In the genomic region with DNA sequence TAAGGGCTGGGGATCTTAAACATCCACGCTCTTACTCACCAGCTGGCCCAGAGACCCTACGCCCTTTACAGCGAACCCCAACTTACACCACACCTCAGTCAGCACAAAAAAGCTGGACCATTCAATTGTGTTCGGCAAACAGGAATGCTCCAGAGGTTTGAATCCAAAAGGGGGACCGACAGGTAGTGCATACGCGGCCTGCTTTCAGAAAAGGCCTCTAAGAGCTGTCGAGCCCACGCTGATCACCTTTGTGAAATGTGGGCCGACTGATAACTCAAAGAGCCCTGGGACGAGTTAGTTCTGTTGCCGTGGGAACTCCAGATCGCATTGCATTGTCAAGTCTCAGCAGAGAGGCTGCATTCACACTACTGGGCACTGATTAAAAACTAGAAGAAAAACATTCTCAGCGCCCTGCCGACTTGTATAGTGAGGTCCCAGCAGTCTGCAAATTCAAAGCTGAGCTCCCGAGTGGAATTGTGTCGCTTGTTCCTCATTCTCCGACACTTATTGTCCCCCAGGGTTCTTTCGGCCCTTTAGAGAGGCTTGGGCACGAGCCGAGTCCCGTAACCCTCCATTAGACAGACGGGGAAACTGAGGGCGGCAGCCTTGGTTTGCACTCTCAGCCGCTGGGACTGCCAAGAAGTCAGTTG, we compare ENCODE assay signal across 8 mouse cellular contexts. TPM values are rescaled to one million over a fixed set of nuclear protein-coding genes. Genes with fewer than 3 reads are reported as not detected.
DNase-seq lines count a peak whose midpoint lies in the region; ATAC-seq and TF ChIP-seq lines count a peak whose summit lies in the region.

No protein-coding gene starts in this region.

- ATAC-seq in intestine, embryonic 16.5 days, result peak; percentile 1; the same call in 1 of the 2 replicates
- no peak; the same call in 1 of the 2 replicates for ATAC-seq in neural tube, embryonic 12.5 days (ENCODE audit: low FRiP score, low read depth)

- H3K36me3 ChIP-seq in embryonic facial prominence, embryonic 10.5 days (replicated peaks), result peaks cover 46% of the 10 kb centered on the region
- peaks cover 8% of the 10 kb centered on the region for H3K36me3 ChIP-seq in intestine, embryonic 16.5 days (ENCODE audit: control insufficient read depth, insufficient read depth, low read length)
- peaks cover 36% of the 10 kb centered on the region for H3K36me3 ChIP-seq in neural tube, embryonic 12.5 days

- no peak for TF ChIP-seq CTCF in left cerebral cortex, adult 2 months (IDR thresholded peaks at IDR 0.05)

- DNase-seq in left cerebral cortex, adult 2 months (ENCODE audit: extremely low spot score in 1 of 2, low spot score in 2 of 2), result no peak
- DNase-seq in left cerebral cortex, postnatal 36 days (ENCODE audit: low spot score in 2 of 2), result no peak
- DNase-seq in embryonic facial prominence, embryonic 10.5 days (ENCODE audit: low spot score), result no peak
- DNase-seq in right cerebral cortex, adult 2 months (ENCODE audit: low spot score in 2 of 2), result no peak
- no peak for DNase-seq in layer of hippocampus, adult 9-11 months
- no peak for DNase-seq in adrenal gland, postnatal 10 days

- peak overlapping the region; percentile 83 for H3K4me2 ChIP-seq in intestine, embryonic 16.5 days (ENCODE audit: low read depth, low read length)
- peak overlapping the region; percentile 75 for H3K4me2 ChIP-seq in neural tube, embryonic 12.5 days (replicated peaks)

- peak overlapping the region; percentile 78 for H3K9ac ChIP-seq in intestine, embryonic 16.5 days (ENCODE audit: low read depth, low read length)
- peak overlapping the region; percentile 74 for H3K9ac ChIP-seq in neural tube, embryonic 12.5 days

- 29% methylated on average over 25 of the region's 25 CpGs for WGBS in embryonic facial prominence, embryonic 10.5 days
- 21% methylated on average over 25 of the region's 25 CpGs for WGBS in intestine, embryonic 16.5 days
- WGBS in neural tube, embryonic 12.5 days, result 25% methylated on average over 25 of the region's 25 CpGs

- H3K27me3 ChIP-seq in embryonic facial prominence, embryonic 10.5 days (replicated peaks; ENCODE audit: low read depth, poor library complexity, severe bottlenecking), result peaks cover 23% of the 10 kb centered on the region
- no peaks in the 10 kb centered on the region for H3K27me3 ChIP-seq in intestine, embryonic 16.5 days (replicated peaks; ENCODE audit: control insufficient read depth, insufficient read depth, low read length)
- H3K27me3 ChIP-seq in neural tube, embryonic 12.5 days (replicated peaks), result no peaks in the 10 kb centered on the region

- intact Hi-C loops in left cerebral cortex, adult 2 months (cut with DNase I), result no loop called here
- intact Hi-C loops in left cerebral cortex, postnatal 36 days (cut with DNase I), result no loop called here

- no peaks in the 10 kb centered on the region for H3K9me3 ChIP-seq in embryonic facial prominence, embryonic 10.5 days
- no peaks in the 10 kb centered on the region for H3K9me3 ChIP-seq in intestine, embryonic 16.5 days (ENCODE audit: control insufficient read depth, low read length)
- no peaks in the 10 kb centered on the region for H3K9me3 ChIP-seq in neural tube, embryonic 12.5 days

- H3K27ac ChIP-seq in left cerebral cortex, adult 2 months, result peak overlapping the region; percentile 85
- H3K27ac ChIP-seq in embryonic facial prominence, embryonic 10.5 days (replicated peaks), result peak overlapping the region; percentile 98
- H3K27ac ChIP-seq in intestine, embryonic 16.5 days (ENCODE audit: low read length), result peak overlapping the region; percentile 94
- H3K27ac ChIP-seq in neural tube, embryonic 12.5 days, result peak overlapping the region; percentile 89

- H3K4me1 ChIP-seq in embryonic facial prominence, embryonic 10.5 days, result peaks cover 61% of the 10 kb centered on the region
- H3K4me1 ChIP-seq in intestine, embryonic 16.5 days (ENCODE audit: control insufficient read depth, insufficient read depth, low read length), result peaks cover 37% of the 10 kb centered on the region
- peaks cover 50% of the 10 kb centered on the region for H3K4me1 ChIP-seq in neural tube, embryonic 12.5 days

- peak overlapping the region; percentile 68 for H3K4me3 ChIP-seq in left cerebral cortex, adult 2 months
- H3K4me3 ChIP-seq in embryonic facial prominence, embryonic 10.5 days, result peak overlapping the region; percentile 88
- H3K4me3 ChIP-seq in intestine, embryonic 16.5 days (ENCODE audit: low read length), result peak overlapping the region; percentile 74
- H3K4me3 ChIP-seq in neural tube, embryonic 12.5 days, result peak overlapping the region; percentile 87

RNA-seq across cellular contexts. Expression of gene Armh1, which starts 36.5 kb away (rescaled TPM):
- total RNA-seq in left cerebral cortex, adult 2 months (2021), result under 1 TPM in 1 of 2 experiments, not detected in 1; 0.63 TPM
- total RNA-seq in left cerebral cortex, postnatal 36 days (2021), result under 1 TPM; 0.45 to 0.72 TPM
- 0.26 TPM in 2 replicates for polyA plus RNA-seq in embryonic facial prominence, embryonic 10.5 days (2016; fragmentation: Nextera tagmentation; extraction: Ambion mirVana)
- 0.40 and 0.47 TPM in 2 replicates for polyA plus RNA-seq in intestine, embryonic 16.5 days (2015; fragmentation: Nextera tagmentation; extraction: Ambion mirVana)
- polyA plus RNA-seq in neural tube, embryonic 12.5 days (2016; fragmentation: Nextera tagmentation; extraction: Ambion mirVana), result 0.28 and 0.85 TPM in 2 replicates
- 1 to 10 TPM; 1.5 to 1.8 TPM for total RNA-seq in adrenal gland, postnatal 10 days (2021)

RNA-seq across cellular contexts. Expression of gene Tmem53, which starts 36.7 kb away (rescaled TPM):
- 1 to 10 TPM; 5.0 to 5.4 TPM for total RNA-seq in left cerebral cortex, adult 2 months (2021)
- 1 to 10 TPM; 4.1 to 5.6 TPM for total RNA-seq in left cerebral cortex, postnatal 36 days (2021)
- polyA plus RNA-seq in embryonic facial prominence, embryonic 10.5 days (2016; fragmentation: Nextera tagmentation; extraction: Ambion mirVana), result 10.8 and 11.6 TPM in 2 replicates
- 11.2 and 11.8 TPM in 2 replicates for polyA plus RNA-seq in intestine, embryonic 16.5 days (2015; fragmentation: Nextera tagmentation; extraction: Ambion mirVana)
- 7.0 and 8.0 TPM in 2 replicates for polyA plus RNA-seq in neural tube, embryonic 12.5 days (2016; fragmentation: Nextera tagmentation; extraction: Ambion mirVana)
- 10 to 100 TPM; 50.4 to 60.9 TPM for total RNA-seq in adrenal gland, postnatal 10 days (2021)

Comparison
In these comparisons a context has a peak if more than half of its experiments do, and no peak if none do; other contexts are left out.
1. RNA of gene Tmem53, which starts 36.7 kb away (total RNA-seq): 50.4 to 60.9 TPM in adrenal gland, postnatal 10 days; 4.1 to 5.6 TPM in left cerebral cortex, postnatal 36 days and 5.0 to 5.4 TPM in left cerebral cortex, adult 2 months; every median in the first group is over 4 times any median in the second.
2. Peak in every context shown above with its lines, with median percentiles within 50 percentile points of each other: H3K27ac ChIP-seq and H3K4me3 ChIP-seq.